Mouse (Mus musculus): Measurements from ENCODE around the gene Gm20388.

DNA sequence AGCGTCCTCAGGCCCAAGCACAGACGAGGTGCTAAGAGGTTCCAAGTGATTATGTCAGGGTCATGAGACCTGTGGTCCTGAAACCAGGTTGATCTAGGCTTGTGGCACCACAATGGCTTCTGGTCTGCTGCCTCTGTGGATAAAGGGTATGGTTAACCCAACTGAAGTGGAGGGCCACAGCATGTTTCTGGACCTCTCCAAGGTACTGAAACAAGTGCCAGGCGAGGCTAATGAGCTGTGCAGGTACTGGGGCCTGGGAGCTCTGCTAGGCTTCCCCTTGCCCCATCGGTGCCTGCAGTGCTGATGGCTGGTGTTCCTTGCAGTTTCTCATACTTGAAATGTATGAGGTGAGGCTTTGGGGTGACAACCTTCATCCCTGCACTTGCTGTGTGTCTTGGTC, 2826.4 kb downstream of the Gm20388 start:
- TF ChIP-seq CTCF (IDR thresholded peaks at IDR 0.05; ENCODE audit: low read depth), result no peak
- TF ChIP-seq EP300 (IDR thresholded peaks at IDR 0.05; ENCODE audit: low read depth), result no peak

Data from liver, embryonic 14.5 days (tissue).